Mouse (Mus musculus) intestine, embryonic 14.5 days (tissue): ENCODE measurements around the gene Vdr. TPM values are rescaled to one million over a fixed set of nuclear protein-coding genes. Genes with fewer than 3 reads are reported as not detected.
A peak's percentile ranks its signal among the peaks of the same experiment; 100 is the strongest.

Source experiments
- ATAC-seq: fragments of 200-750 bp; cut with Nextera tagmentation; replicated peaks from 2 replicates; pipeline ENCODE4 v1.8.0; 2017; ENCODE audit warnings: low read depth, moderate number of reproducible peaks, moderate TSS enrichment, moderate library complexity; ENCODE audit not compliant: low FRiP score, low TSS enrichment
- DNase-seq: peaks from one replicate; pipeline ENCODE4 v3.0.0-alpha.2; 2018; ENCODE audit warnings: low spot score
- H3K27ac ChIP-seq: fragments of 300-500 bp; sonication (generic); 2 replicates; pipeline ENCODE4 v1.5.1; 2014; ENCODE audit warnings: low read depth, mild to moderate bottlenecking, control low read depth
- H3K27me3 ChIP-seq: fragments of 300-500 bp; sonication (generic); replicated peaks from 2 replicates; pipeline ENCODE4 v1.6.1; 2014; ENCODE audit warnings: low read length, control low read depth; ENCODE audit not compliant: control insufficient read depth, insufficient read depth
- H3K36me3 ChIP-seq: fragments of 300-500 bp; sonication (generic); 2 replicates; pipeline ENCODE4 v1.6.1; 2014; ENCODE audit warnings: low read length, control low read depth; ENCODE audit not compliant: control insufficient read depth, insufficient read depth
- H3K4me1 ChIP-seq: fragments of 300-500 bp; sonication (generic); replicated peaks from 2 replicates; pipeline ENCODE4 v1.6.1; 2014; ENCODE audit warnings: low read length, control low read depth, mixed read lengths; ENCODE audit not compliant: control insufficient read depth, insufficient read depth
- H3K4me2 ChIP-seq: fragments of 300-500 bp; sonication (generic); 2 replicates; pipeline ENCODE4 v1.6.1; 2014; ENCODE audit warnings: low read length
- H3K4me3 ChIP-seq: fragments of 300-500 bp; sonication (generic); 2 replicates; pipeline ENCODE4 v1.5.1; 2014; ENCODE audit warnings: low read depth, low read length, control low read depth, mixed read lengths
- H3K9ac ChIP-seq: fragments of 300-500 bp; sonication (generic); 2 replicates; pipeline ENCODE4 v1.6.1; 2014; ENCODE audit warnings: mild to moderate bottlenecking, low read length
- H3K9me3 ChIP-seq: fragments of 300-500 bp; sonication (generic); 2 replicates; pipeline ENCODE4 v1.6.1; 2016; ENCODE audit warnings: low read length, control low read depth; ENCODE audit not compliant: control insufficient read depth
- WGBS: fragments of 180-500 bp; shearing (Covaris S2); extraction: QIAGEN DNeasy Blood & Tissue Kit; methylation state at CpG from one replicate; pipeline ENCODE4 v1.1.7; 2014; 5-methylcytosine and 5-hydroxymethylcytosine counted together
- polyA plus RNA-seq: library from polyadenylated mRNA; unstranded; fragments of >200 nt; fragmentation: Nextera tagmentation; extraction: Ambion mirVana; gene quantifications from 2 replicates; pipeline ENCODE4 v1.2.1, GENCODE M21; 2014

Gene Vdr
- polyA plus RNA-seq, 1 experiment from 2014 or later, result 0.80 TPM

- Histone ChIP-seq H3K9me3 (no peaks in the 10 kb centered on the region), H3K27ac (no peak overlapping the region), H3K36me3 (no peaks in the 10 kb centered on the region), H3K27me3 (0 out of 2 replicates have a peak, but pooled peaks cover 5% of the 10 kb centered on the region), H3K4me2 (peak overlapping the region; percentile 95), H3K9ac (peak overlapping the region; percentile 32; the same call in 1 of the 2 replicates), H3K4me3 (peak overlapping the region; percentile 44), H3K4me1 (peaks cover 14% of the 10 kb centered on the region)
- ATAC-seq, result peak; percentile 92
- under 1% methylated on average over 59 of the region's 59 CpGs for WGBS
- peak; percentile 88 for DNase-seq
These were observed 2.4 kb downstream of the Vdr start for GRCm38 (mm10) chr15:97907801-97908751.

- H3K4me1 ChIP-seq, result peaks cover 14% of the 10 kb centered on the region
- ATAC-seq, result no peak
- H3K4me3 ChIP-seq, result 0 out of 2 replicates have a peak overlapping the region, but pooled peaks have one; percentile 44
- 54% methylated on average over 5 of the region's 5 CpGs for WGBS
- H3K27me3 ChIP-seq, result 0 out of 2 replicates have a peak, but pooled peaks cover 5% of the 10 kb centered on the region
- no peak for DNase-seq
- H3K27ac ChIP-seq, result no peak overlapping the region
- H3K9me3 ChIP-seq, result no peaks in the 10 kb centered on the region
- H3K4me2 ChIP-seq, result peak overlapping the region; percentile 95
- H3K9ac ChIP-seq, result no peak overlapping the region
- no peaks in the 10 kb centered on the region for H3K36me3 ChIP-seq
These were observed 3.2 kb downstream of the Vdr start for GRCm38 (mm10) chr15:97907202-97907601.

GRCm38 (mm10) chr15:97905281-97905680, 5.1 kb downstream of the Vdr start:
- H3K9me3 ChIP-seq, result no peaks in the 10 kb centered on the region
- H3K36me3 ChIP-seq, result no peaks in the 10 kb centered on the region
- 74% methylated on average over 6 of the region's 6 CpGs for WGBS
- H3K27ac ChIP-seq, result no peak overlapping the region
- H3K27me3 ChIP-seq, result 0 out of 2 replicates have a peak, but pooled peaks cover 5% of the 10 kb centered on the region
- ATAC-seq (no peak), DNase-seq (no peak)
- H3K4me1 ChIP-seq, result peaks cover 14% of the 10 kb centered on the region
- no peak overlapping the region for H3K9ac ChIP-seq
- H3K4me3 ChIP-seq, result no peak overlapping the region
- H3K4me2 ChIP-seq, result no peak overlapping the region

- peaks cover 14% of the 10 kb centered on the region for H3K4me1 ChIP-seq
- WGBS, result 35% methylated on average over 11 of the region's 11 CpGs
- H3K9ac ChIP-seq, result no peak overlapping the region
- no peak overlapping the region for H3K4me3 ChIP-seq
- no peaks in the 10 kb centered on the region for H3K9me3 ChIP-seq
- no peak overlapping the region for H3K4me2 ChIP-seq
- H3K27ac ChIP-seq, result no peak overlapping the region
- no peak for DNase-seq
- no peak for ATAC-seq
- H3K27me3 ChIP-seq, result 0 out of 2 replicates have a peak, but pooled peaks cover 5% of the 10 kb centered on the region
- no peaks in the 10 kb centered on the region for H3K36me3 ChIP-seq
These were observed 6.0 kb downstream of the Vdr start for GRCm38 (mm10) chr15:97904339-97904991.

- WGBS, result 69% methylated on average over 15 of the region's 15 CpGs
- H3K27me3 ChIP-seq, result 0 out of 2 replicates have a peak, but pooled peaks cover 5% of the 10 kb centered on the region
- H3K27ac ChIP-seq, result no peak overlapping the region
- no peak overlapping the region for H3K9ac ChIP-seq
- DNase-seq (no peak), ATAC-seq (no peak)
- H3K4me1 ChIP-seq, result peaks cover 5% of the 10 kb centered on the region
- H3K4me2 ChIP-seq, result no peak overlapping the region
- H3K36me3 ChIP-seq, result no peaks in the 10 kb centered on the region
- H3K4me3 ChIP-seq, result no peak overlapping the region
- H3K9me3 ChIP-seq, result no peaks in the 10 kb centered on the region
These were observed 7.0 kb downstream of the Vdr start for GRCm38 (mm10) chr15:97903261-97904009.

GRCm38 (mm10) chr15:97900991-97901390, 9.4 kb downstream of the Vdr start:
- H3K4me1 ChIP-seq, result peaks cover 3% of the 10 kb centered on the region; the same call in 1 of the 2 replicates
- no peak for DNase-seq
- WGBS, result 83% methylated on average over 9 of the region's 9 CpGs
- H3K9me3 ChIP-seq, result no peaks in the 10 kb centered on the region
- no peak overlapping the region for H3K27ac ChIP-seq
- no peak overlapping the region for H3K9ac ChIP-seq
- no peaks in the 10 kb centered on the region for H3K36me3 ChIP-seq
- H3K4me2 ChIP-seq, result no peak overlapping the region
- no peak for ATAC-seq
- no peaks in the 10 kb centered on the region for H3K27me3 ChIP-seq
- no peak overlapping the region for H3K4me3 ChIP-seq

GRCm38 (mm10) chr15:97900336-97900912, 10.0 kb downstream of the Vdr start:
- H3K4me3 ChIP-seq, result no peak overlapping the region
- no peak overlapping the region for H3K27ac ChIP-seq
- no peak overlapping the region for H3K9ac ChIP-seq
- no peaks in the 10 kb centered on the region for H3K27me3 ChIP-seq
- no peak for DNase-seq
- no peak overlapping the region for H3K4me2 ChIP-seq
- H3K4me1 ChIP-seq, result peaks cover 3% of the 10 kb centered on the region; the same call in 1 of the 2 replicates
- 71% methylated on average over 12 of the region's 12 CpGs for WGBS
- no peak for ATAC-seq
- no peaks in the 10 kb centered on the region for H3K36me3 ChIP-seq
- H3K9me3 ChIP-seq, result no peaks in the 10 kb centered on the region

GRCm38 (mm10) chr15:97899714-97900113, 10.7 kb downstream of the Vdr start:
- no peaks in the 10 kb centered on the region for H3K36me3 ChIP-seq
- ATAC-seq (no peak), DNase-seq (no peak)
- H3K27ac ChIP-seq, result no peak overlapping the region
- no peak overlapping the region for H3K4me2 ChIP-seq
- H3K4me1 ChIP-seq, result peaks cover 3% of the 10 kb centered on the region; the same call in 1 of the 2 replicates
- WGBS, result 83% methylated on average over 8 of the region's 8 CpGs
- no peaks in the 10 kb centered on the region for H3K27me3 ChIP-seq
- H3K9ac ChIP-seq, result no peak overlapping the region
- no peaks in the 10 kb centered on the region for H3K9me3 ChIP-seq
- H3K4me3 ChIP-seq, result no peak overlapping the region
